Mouse (Mus musculus): ENCODE measurements around the gene Hist1h1t.
"Not testable (repeated sequence)": the region's sequence is repeated elsewhere in the genome, so short reads cannot be mapped to it uniquely, and the experiment has no call there.

Hist1h1t gene

GRCm38 (mm10) chr13:23695514-23695913 is at the start of gene Hist1h1t:
Hist1h1t (plus strand) TSS chr13:23695814.
- peak in 1 of 2 experiments; percentile 0 for DNase-seq (ENCODE audit: low spot score in 2 of 2)

GRCm38 (mm10) chr13:23659636-23660366 is 35.8 kb upstream of the Hist1h1t start:
- no peak for DNase-seq (ENCODE audit: low spot score in 2 of 2)

GRCm38 (mm10) chr13:23662536-23662935 is 33.1 kb upstream of the Hist1h1t start:
- DNase-seq (ENCODE audit: low spot score in 2 of 2), result no peak

GRCm38 (mm10) chr13:23681990-23682582 is 13.5 kb upstream of the Hist1h1t start:
- DNase-seq (ENCODE audit: low spot score in 2 of 2), result no peak

- no peak for DNase-seq (ENCODE audit: low spot score in 2 of 2)
Measured at GRCm38 (mm10) chr13:23682623-23682946, 13.0 kb upstream of the Hist1h1t start.

GRCm38 (mm10) chr13:23682947-23683754 is 12.5 kb upstream of the Hist1h1t start:
- DNase-seq (ENCODE audit: low spot score in 2 of 2), result not testable (repeated sequence)

- DNase-seq (ENCODE audit: low spot score in 2 of 2), result peak; percentile 87 to 95
Measured at GRCm38 (mm10) chr13:23683755-23684281, 11.8 kb upstream of the Hist1h1t start, which contains the start of the genes Hist1h2ac and Hist1h2bc. Hist1h2ac (minus strand) TSS chr13:23683948. Hist1h2bc (plus strand) TSS chr13:23684199.

GRCm38 (mm10) chr13:23684295-23684945 is 11.2 kb upstream of the Hist1h1t start:
- peak; percentile 67 to 81 for DNase-seq (ENCODE audit: low spot score in 2 of 2)

- peak; percentile 27 to 48 for DNase-seq (ENCODE audit: low spot score in 2 of 2)
Measured at GRCm38 (mm10) chr13:23685121-23685861, 10.3 kb upstream of the Hist1h1t start.

- no peak for DNase-seq (ENCODE audit: low spot score in 2 of 2)
Measured at GRCm38 (mm10) chr13:23685966-23686365, 9.6 kb upstream of the Hist1h1t start.

GRCm38 (mm10) chr13:23687181-23687580 is 8.4 kb upstream of the Hist1h1t start:
- no peak for DNase-seq (ENCODE audit: low spot score in 2 of 2)

GRCm38 (mm10) chr13:23687907-23688306 is 7.7 kb upstream of the Hist1h1t start:
- DNase-seq (ENCODE audit: low spot score in 2 of 2), result no peak

GRCm38 (mm10) chr13:23688956-23689355 is 6.7 kb upstream of the Hist1h1t start:
- no peak for DNase-seq (ENCODE audit: low spot score in 2 of 2)

- no peak for DNase-seq (ENCODE audit: low spot score in 2 of 2)
Measured at GRCm38 (mm10) chr13:23689459-23689858, 6.2 kb upstream of the Hist1h1t start.

- no peak for DNase-seq (ENCODE audit: low spot score in 2 of 2)
Measured at GRCm38 (mm10) chr13:23693856-23694440, 1.7 kb upstream of the Hist1h1t start.

GRCm38 (mm10) chr13:23694956-23695355 is 658 bp upstream of the Hist1h1t start:
- DNase-seq (ENCODE audit: low spot score in 2 of 2), result peak in 1 of 2 experiments; percentile 0

- peak in 1 of 2 experiments; percentile 36 for DNase-seq (ENCODE audit: low spot score in 2 of 2)
Measured at GRCm38 (mm10) chr13:23696061-23696474, 454 bp downstream of the Hist1h1t start.

GRCm38 (mm10) chr13:23697491-23698299 is 2.1 kb downstream of the Hist1h1t start:
- peak; percentile 73 to 84 for DNase-seq (ENCODE audit: low spot score in 2 of 2)

- peak; percentile 99 for DNase-seq (ENCODE audit: low spot score in 2 of 2)
Measured at GRCm38 (mm10) chr13:23698300-23698693, 2.7 kb downstream of the Hist1h1t start, which contains the start of gene Hist1h4c. Hist1h4c (minus strand) TSS chr13:23698454.
